Comparison of ENCODE assay signal across 10 mouse cellular contexts in the genomic region with DNA sequence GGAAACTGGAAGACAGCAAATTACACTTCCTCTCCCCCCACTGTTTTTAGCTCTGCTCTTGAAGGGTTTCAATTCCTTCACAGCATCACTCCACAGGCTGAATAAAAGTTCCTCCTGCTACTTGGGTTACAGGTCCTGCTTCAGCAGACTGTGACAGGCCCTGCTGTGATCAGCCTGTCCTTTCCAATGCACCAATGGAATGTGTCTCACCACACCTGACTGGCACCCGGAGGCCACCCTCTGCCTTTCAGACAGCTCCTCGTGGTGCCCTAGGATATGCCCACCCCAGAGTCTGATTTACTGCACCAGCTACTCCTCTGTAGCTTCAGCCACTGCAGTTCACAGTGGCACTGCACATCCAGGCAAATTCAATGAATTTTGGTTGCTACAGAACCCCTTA.
DNase-seq lines count a peak whose midpoint lies in the region; ATAC-seq and TF ChIP-seq lines count a peak whose summit lies in the region.
"Had no signal": no experiment of that assay in that cellular context is flagged by ENCODE, and none has a peak within 500 bp of the region (broad histone marks: within the 10 kb centered on the region; RNA-seq: fewer than 3 reads in every experiment).

No protein-coding gene starts in this region.

- H3K4me3 ChIP-seq in neural tube, embryonic 12.5 days: no peak overlapping the region
- no peak overlapping the region for H3K4me3 ChIP-seq in hindbrain, postnatal 0 days (ENCODE audit: low read length)
- no peak overlapping the region for H3K4me3 ChIP-seq in limb, embryonic 13.5 days
- no peak overlapping the region for H3K4me3 ChIP-seq in stomach, embryonic 15.5 days (replicated peaks)

- ATAC-seq in neural tube, embryonic 12.5 days (ENCODE audit: low FRiP score, low read depth): 0 out of 2 replicates have a peak, but pooled peaks have one; percentile 15
- peak; percentile 44; the same call in 1 of the 2 replicates for ATAC-seq in hindbrain, postnatal 0 days
- ATAC-seq in limb, embryonic 13.5 days (ENCODE audit: low FRiP score, low read depth): no peak
- no peak for ATAC-seq in stomach, embryonic 15.5 days (ENCODE audit: insufficient read depth, low FRiP score, low read depth)

- no peak for TF ChIP-seq CTCF in hindbrain, postnatal 0 days (IDR thresholded peaks at IDR 0.05; ENCODE audit: low read depth)

- no peaks in the 10 kb centered on the region for H3K27me3 ChIP-seq in neural tube, embryonic 12.5 days (replicated peaks)
- no peaks in the 10 kb centered on the region for H3K27me3 ChIP-seq in hindbrain, postnatal 0 days (ENCODE audit: insufficient read depth, low read length)
- H3K27me3 ChIP-seq in limb, embryonic 13.5 days: no peaks in the 10 kb centered on the region
- H3K27me3 ChIP-seq in stomach, embryonic 15.5 days (replicated peaks): no peaks in the 10 kb centered on the region

- WGBS in neural tube, embryonic 12.5 days: 37% methylated on average over 2 of the region's 2 CpGs
- 41% methylated on average over 2 of the region's 2 CpGs for WGBS in hindbrain, postnatal 0 days
- 31% methylated on average over 2 of the region's 2 CpGs for whole genome bisulfite sequencing in limb, embryonic 13.5 days
- 32% methylated on average over 2 of the region's 2 CpGs for WGBS in stomach, embryonic 15.5 days

- no peaks in the 10 kb centered on the region for H3K36me3 ChIP-seq in neural tube, embryonic 12.5 days
- no peaks in the 10 kb centered on the region for H3K36me3 ChIP-seq in hindbrain, postnatal 0 days (ENCODE audit: insufficient read depth, low read length)
- peaks cover 12% of the 10 kb centered on the region for H3K36me3 ChIP-seq in limb, embryonic 13.5 days
- no peaks in the 10 kb centered on the region for H3K36me3 ChIP-seq in stomach, embryonic 15.5 days

- no peak overlapping the region for H3K27ac ChIP-seq in neural tube, embryonic 12.5 days
- peak overlapping the region; percentile 76 for H3K27ac ChIP-seq in hindbrain, postnatal 0 days
- H3K27ac ChIP-seq in limb, embryonic 13.5 days: peak overlapping the region; percentile 1; the same call in 1 of the 2 replicates
- peak overlapping the region; percentile 33; the same call in 1 of the 2 replicates for H3K27ac ChIP-seq in stomach, embryonic 15.5 days

- no peak overlapping the region for H3K9ac ChIP-seq in neural tube, embryonic 12.5 days
- no peak overlapping the region for H3K9ac ChIP-seq in hindbrain, postnatal 0 days (replicated peaks; ENCODE audit: low read length)
- peak overlapping the region; percentile 9; the same call in 1 of the 2 replicates for H3K9ac ChIP-seq in limb, embryonic 13.5 days
- H3K9ac ChIP-seq in stomach, embryonic 15.5 days: no peak overlapping the region

- no peak for DNase-seq in neural tube, embryonic 10.5 days (ENCODE audit: extremely low spot score, low spot score)
- DNase-seq in hindbrain, postnatal 0 days (ENCODE audit: low spot score): no peak
- DNase-seq in frontal cortex, postnatal 10 days (ENCODE audit: low spot score in 2 of 2): no peak
- DNase-seq in layer of hippocampus, postnatal 25 days (ENCODE audit: extremely low spot score in 1 of 2, low spot score in 1 of 2): no peak
- DNase-seq in gastrocnemius, adult 8-10 months (ENCODE audit: low spot score in 2 of 2): no peak
- DNase-seq: adrenal gland, adult 8-10 months; thymus, postnatal 4 days had no signal

- no peak overlapping the region for H3K4me2 ChIP-seq in neural tube, embryonic 12.5 days (replicated peaks)
- no peak overlapping the region for H3K4me2 ChIP-seq in hindbrain, postnatal 0 days (ENCODE audit: low read depth, low read length)
- H3K4me2 ChIP-seq in limb, embryonic 13.5 days (replicated peaks): no peak overlapping the region
- no peak overlapping the region for H3K4me2 ChIP-seq in stomach, embryonic 15.5 days

- peaks cover 18% of the 10 kb centered on the region for H3K4me1 ChIP-seq in neural tube, embryonic 12.5 days
- peaks cover 10% of the 10 kb centered on the region; the same call in 1 of the 2 replicates for H3K4me1 ChIP-seq in hindbrain, postnatal 0 days (ENCODE audit: insufficient read depth, low read length)
- H3K4me1 ChIP-seq in limb, embryonic 13.5 days: peaks cover 20% of the 10 kb centered on the region
- no peaks in the 10 kb centered on the region; the same call in 1 of the 2 replicates for H3K4me1 ChIP-seq in stomach, embryonic 15.5 days

- H3K9me3 ChIP-seq in neural tube, embryonic 12.5 days: no peaks in the 10 kb centered on the region
- H3K9me3 ChIP-seq in hindbrain, postnatal 0 days (ENCODE audit: low read length): no peaks in the 10 kb centered on the region
- H3K9me3 ChIP-seq in limb, embryonic 13.5 days: no peaks in the 10 kb centered on the region
- no peaks in the 10 kb centered on the region for H3K9me3 ChIP-seq in stomach, embryonic 15.5 days

Comparison
In these comparisons a context has a peak if more than half of its experiments do, and no peak if none do; other contexts are left out.
1. ATAC-seq: peak in neural tube, embryonic 12.5 days (single experiment) and hindbrain, postnatal 0 days (single experiment); none in limb, embryonic 13.5 days (single experiment) and stomach, embryonic 15.5 days (single experiment).